Mouse (Mus musculus): ENCODE measurements at regions not wholly inside any gene's neighbourhood (a gene's known extent, or its start where the extent isn't known, plus 50 kb on each side); places are given as distances from the start of the nearest gene placed in this dataset.

GRCm38 (mm10) chr19:22015854-22016610, 122.8 kb upstream of the Trpm3 start:
- Histone ChIP-seq H3K27ac (ENCODE audit: low read length) (no peak overlapping the region), H3K36me3 (ENCODE audit: control insufficient read depth, insufficient read depth, low read length) (no peaks in the 10 kb centered on the region), H3K27me3 (ENCODE audit: control insufficient read depth, insufficient read depth, low read length) (no peaks in the 10 kb centered on the region), H3K4me2 (ENCODE audit: low read depth, low read length) (no peak overlapping the region), H3K9me3 (replicated peaks; ENCODE audit: control insufficient read depth, low read length) (no peaks in the 10 kb centered on the region), H3K4me3 (replicated peaks; ENCODE audit: low read length) (no peak overlapping the region), H3K4me1 (ENCODE audit: control insufficient read depth, insufficient read depth, low read length) (no peaks in the 10 kb centered on the region), H3K9ac (ENCODE audit: low read length) (no peak overlapping the region)
- no peak for ATAC-seq (ENCODE audit: insufficient read depth, low FRiP score)
- 87% methylated on average over 3 of the region's 3 CpGs for WGBS

- H3K27me3 ChIP-seq (ENCODE audit: control insufficient read depth, insufficient read depth, low read length): no peaks in the 10 kb centered on the region
- H3K36me3 ChIP-seq (ENCODE audit: control insufficient read depth, insufficient read depth, low read length): no peaks in the 10 kb centered on the region
- H3K4me2 ChIP-seq (ENCODE audit: low read depth, low read length): no peak overlapping the region
- 61% methylated on average over 2 of the region's 2 CpGs for WGBS
- no peak overlapping the region for H3K27ac ChIP-seq (ENCODE audit: low read length)
- ATAC-seq (ENCODE audit: insufficient read depth, low FRiP score): no peak
- no peaks in the 10 kb centered on the region for H3K9me3 ChIP-seq (replicated peaks; ENCODE audit: control insufficient read depth, low read length)
- H3K9ac ChIP-seq (ENCODE audit: low read length): no peak overlapping the region
- no peaks in the 10 kb centered on the region for H3K4me1 ChIP-seq (ENCODE audit: control insufficient read depth, insufficient read depth, low read length)
- no peak overlapping the region for H3K4me3 ChIP-seq (replicated peaks; ENCODE audit: low read length)
These were observed 121.4 kb upstream of the Trpm3 start for GRCm38 (mm10) chr19:22017425-22017824.

GRCm38 (mm10) chr19:22027577-22027976, 111.3 kb upstream of the Trpm3 start:
- Histone ChIP-seq H3K36me3 (ENCODE audit: control insufficient read depth, insufficient read depth, low read length) (no peaks in the 10 kb centered on the region), H3K27me3 (ENCODE audit: control insufficient read depth, insufficient read depth, low read length) (no peaks in the 10 kb centered on the region), H3K4me2 (ENCODE audit: low read depth, low read length) (no peak overlapping the region), H3K4me1 (ENCODE audit: control insufficient read depth, insufficient read depth, low read length) (no peaks in the 10 kb centered on the region), H3K9me3 (replicated peaks; ENCODE audit: control insufficient read depth, low read length) (no peaks in the 10 kb centered on the region), H3K9ac (ENCODE audit: low read length) (no peak overlapping the region), H3K4me3 (replicated peaks; ENCODE audit: low read length) (no peak overlapping the region), H3K27ac (ENCODE audit: low read length) (no peak overlapping the region)
- no peak for ATAC-seq (ENCODE audit: insufficient read depth, low FRiP score)

DNA sequence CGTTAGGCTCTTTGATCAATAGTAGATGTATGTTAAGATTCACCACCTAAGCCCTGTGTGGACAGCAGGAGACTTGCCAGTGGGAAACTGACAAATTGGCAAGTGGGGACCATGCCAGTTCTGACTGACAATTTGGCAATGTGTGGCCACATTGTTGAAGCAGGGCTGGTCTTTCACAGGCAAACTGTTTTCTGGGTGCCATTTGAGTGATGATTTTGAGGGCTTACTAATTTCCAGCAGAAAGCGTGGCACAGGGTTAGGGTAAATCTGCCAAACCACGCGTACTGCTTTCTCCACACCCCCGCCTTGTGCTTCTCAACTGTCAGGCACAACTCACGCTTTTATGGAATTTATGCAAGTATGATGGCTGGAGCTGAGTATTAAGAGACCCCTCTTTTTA, 91.2 kb upstream of the Trpm3 start:
- no peak for ATAC-seq (ENCODE audit: insufficient read depth, low FRiP score)
- 78% methylated on average over 6 of the region's 6 CpGs for WGBS
- no peaks in the 10 kb centered on the region for H3K9me3 ChIP-seq (replicated peaks; ENCODE audit: control insufficient read depth, low read length)

DNA sequence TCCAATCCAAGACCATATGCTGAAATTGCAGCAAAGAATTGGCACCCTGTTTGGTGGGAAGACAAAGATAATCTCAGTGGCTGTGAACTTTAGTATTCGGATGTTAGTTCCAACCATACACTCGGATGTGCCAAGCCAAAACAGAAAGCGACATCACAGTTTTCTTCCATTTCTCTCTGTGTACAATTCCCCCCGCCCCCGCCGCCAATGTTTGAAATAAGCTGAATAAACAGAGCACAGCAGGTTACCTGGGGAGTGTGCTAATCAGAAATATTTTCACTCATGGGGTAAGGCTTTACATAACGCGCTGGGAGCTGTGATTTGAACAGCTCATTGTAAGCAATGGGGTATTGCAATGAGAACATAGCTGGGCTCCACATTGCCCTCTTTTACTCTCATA, 72.5 kb upstream of the Trpm3 start:
- H3K27me3 ChIP-seq (ENCODE audit: control insufficient read depth, insufficient read depth, low read length): no peaks in the 10 kb centered on the region
- H3K4me3 ChIP-seq (replicated peaks; ENCODE audit: low read length): no peak overlapping the region
- no peak overlapping the region for H3K27ac ChIP-seq (ENCODE audit: low read length)
- no peaks in the 10 kb centered on the region for H3K9me3 ChIP-seq (replicated peaks; ENCODE audit: control insufficient read depth, low read length)
- WGBS: 61% methylated on average over 8 of the region's 8 CpGs
- no peak overlapping the region for H3K9ac ChIP-seq (ENCODE audit: low read length)
- H3K36me3 ChIP-seq (ENCODE audit: control insufficient read depth, insufficient read depth, low read length): no peaks in the 10 kb centered on the region
- ATAC-seq (ENCODE audit: insufficient read depth, low FRiP score): no peak
- H3K4me2 ChIP-seq (ENCODE audit: low read depth, low read length): no peak overlapping the region
- H3K4me1 ChIP-seq (ENCODE audit: control insufficient read depth, insufficient read depth, low read length): no peaks in the 10 kb centered on the region

More for the DNA sequence above, 91.2 kb upstream of the Trpm3 start:
- Histone ChIP-seq H3K4me2 (ENCODE audit: low read depth, low read length) (no peak overlapping the region), H3K36me3 (ENCODE audit: control insufficient read depth, insufficient read depth, low read length) (no peaks in the 10 kb centered on the region), H3K27me3 (ENCODE audit: control insufficient read depth, insufficient read depth, low read length) (no peaks in the 10 kb centered on the region), H3K4me3 (replicated peaks; ENCODE audit: low read length) (no peak overlapping the region), H3K9ac (ENCODE audit: low read length) (no peak overlapping the region), H3K4me1 (ENCODE audit: control insufficient read depth, insufficient read depth, low read length) (no peaks in the 10 kb centered on the region), H3K27ac (ENCODE audit: low read length) (no peak overlapping the region)

DNA sequence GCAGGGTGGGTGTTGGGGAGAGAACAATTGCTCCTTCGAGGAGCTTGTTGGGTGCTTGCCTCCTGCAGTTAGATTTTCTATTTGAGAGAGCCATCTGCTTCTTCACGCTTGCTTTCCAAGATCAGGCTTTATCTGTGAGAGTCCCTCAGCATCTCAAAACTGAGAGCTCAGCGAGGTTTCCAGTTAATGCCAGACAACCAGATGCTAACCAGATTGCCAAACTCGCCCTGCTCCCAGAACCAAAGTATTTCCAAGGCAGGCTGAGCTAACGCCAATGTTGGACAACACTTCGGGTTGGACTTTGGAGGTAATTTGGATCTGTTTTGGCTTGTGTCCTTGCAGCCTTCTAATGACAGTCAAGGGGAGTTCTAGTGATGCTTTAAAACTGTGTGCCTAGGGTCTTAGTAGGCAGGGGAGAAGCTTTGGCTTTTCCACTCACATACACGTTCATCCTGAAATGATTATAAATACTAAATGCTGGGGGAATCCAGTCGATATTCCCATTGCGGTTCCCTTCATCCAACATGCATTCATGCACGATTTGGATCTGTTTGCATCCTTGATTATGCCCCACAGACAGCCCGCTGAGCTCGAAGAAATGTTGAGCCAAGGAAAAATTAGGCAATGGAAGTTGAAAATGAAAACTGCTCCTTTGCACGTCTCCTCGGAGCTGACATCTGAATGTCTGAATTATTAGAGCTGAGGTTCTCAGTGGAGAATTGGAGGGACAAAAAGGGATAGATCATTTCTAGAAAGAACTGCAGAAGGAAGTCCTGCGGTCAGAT, 68.4 kb upstream of the Trpm3 start:
- 75% methylated on average over 15 of the region's 15 CpGs for WGBS
- H3K4me2 ChIP-seq (ENCODE audit: low read depth, low read length): no peak overlapping the region
- no peak for ATAC-seq (ENCODE audit: insufficient read depth, low FRiP score)

GRCm38 (mm10) chr19:22071701-22072100, 67.1 kb upstream of the Trpm3 start:
- WGBS: 34% methylated on average over 3 of the region's 3 CpGs
- no peaks in the 10 kb centered on the region for H3K36me3 ChIP-seq (ENCODE audit: control insufficient read depth, insufficient read depth, low read length)
- no peaks in the 10 kb centered on the region for H3K4me1 ChIP-seq (ENCODE audit: control insufficient read depth, insufficient read depth, low read length)
- ATAC-seq (ENCODE audit: insufficient read depth, low FRiP score): no peak
- no peak overlapping the region for H3K27ac ChIP-seq (ENCODE audit: low read length)
- no peak overlapping the region for H3K4me2 ChIP-seq (ENCODE audit: low read depth, low read length)
- no peak overlapping the region for H3K9ac ChIP-seq (ENCODE audit: low read length)
- H3K9me3 ChIP-seq (replicated peaks; ENCODE audit: control insufficient read depth, low read length): no peaks in the 10 kb centered on the region
- H3K4me3 ChIP-seq (replicated peaks; ENCODE audit: low read length): no peak overlapping the region
- H3K27me3 ChIP-seq (ENCODE audit: control insufficient read depth, insufficient read depth, low read length): no peaks in the 10 kb centered on the region

More for the DNA sequence above, 68.4 kb upstream of the Trpm3 start:
- Histone ChIP-seq H3K27ac (ENCODE audit: low read length) (no peak overlapping the region), H3K9ac (ENCODE audit: low read length) (no peak overlapping the region), H3K36me3 (ENCODE audit: control insufficient read depth, insufficient read depth, low read length) (no peaks in the 10 kb centered on the region), H3K9me3 (replicated peaks; ENCODE audit: control insufficient read depth, low read length) (no peaks in the 10 kb centered on the region), H3K4me1 (ENCODE audit: control insufficient read depth, insufficient read depth, low read length) (no peaks in the 10 kb centered on the region), H3K4me3 (replicated peaks; ENCODE audit: low read length) (no peak overlapping the region), H3K27me3 (ENCODE audit: control insufficient read depth, insufficient read depth, low read length) (no peaks in the 10 kb centered on the region)

- H3K36me3 ChIP-seq (ENCODE audit: control insufficient read depth, insufficient read depth, low read length): no peaks in the 10 kb centered on the region
- no peak overlapping the region for H3K9ac ChIP-seq (ENCODE audit: low read length)
- H3K9me3 ChIP-seq (replicated peaks; ENCODE audit: control insufficient read depth, low read length): no peaks in the 10 kb centered on the region
- no peak overlapping the region for H3K4me3 ChIP-seq (replicated peaks; ENCODE audit: low read length)
- no peaks in the 10 kb centered on the region for H3K27me3 ChIP-seq (ENCODE audit: control insufficient read depth, insufficient read depth, low read length)
- ATAC-seq (ENCODE audit: insufficient read depth, low FRiP score): no peak
- no peak overlapping the region for H3K27ac ChIP-seq (ENCODE audit: low read length)
- 72% methylated on average over 7 of the region's 7 CpGs for WGBS
- H3K4me2 ChIP-seq (ENCODE audit: low read depth, low read length): no peak overlapping the region
- no peaks in the 10 kb centered on the region for H3K4me1 ChIP-seq (ENCODE audit: control insufficient read depth, insufficient read depth, low read length)
These were observed 64.8 kb upstream of the Trpm3 start for GRCm38 (mm10) chr19:22074042-22074441.

- Histone ChIP-seq H3K4me1 (ENCODE audit: control insufficient read depth, insufficient read depth, low read length) (no peaks in the 10 kb centered on the region), H3K27ac (ENCODE audit: low read length) (no peak overlapping the region), H3K9me3 (replicated peaks; ENCODE audit: control insufficient read depth, low read length) (no peaks in the 10 kb centered on the region), H3K4me3 (replicated peaks; ENCODE audit: low read length) (no peak overlapping the region), H3K36me3 (ENCODE audit: control insufficient read depth, insufficient read depth, low read length) (no peaks in the 10 kb centered on the region), H3K9ac (ENCODE audit: low read length) (no peak overlapping the region), H3K27me3 (ENCODE audit: control insufficient read depth, insufficient read depth, low read length) (no peaks in the 10 kb centered on the region), H3K4me2 (ENCODE audit: low read depth, low read length) (no peak overlapping the region)
- WGBS: 53% methylated on average over 4 of the region's 4 CpGs
- ATAC-seq (ENCODE audit: insufficient read depth, low FRiP score): no peak
These were observed 57.4 kb upstream of the Trpm3 start for GRCm38 (mm10) chr19:22081448-22081847.
